Mouse (Mus musculus) heart, adult 2 months (tissue): Measurements from ENCODE around the gene Atp5f1. TPM values are rescaled to one million over a fixed set of nuclear protein-coding genes. Genes with fewer than 3 reads are reported as not detected.
"Not testable (repeated sequence)": the region's sequence is repeated elsewhere in the genome, so short reads cannot be mapped to it uniquely, and the experiment has no call there.

Experiments
- DNase-seq, 2 experiments: peaks; one replicate each; pipeline ENCODE4 v3.0.0; 2021
- H3K27ac ChIP-seq: fragments of 200-600 bp; 2 replicates; pipeline ENCODE4 v1.8.1; 2022
- H3K27me3 ChIP-seq: fragments of 200-500 bp; 2 replicates; pipeline ENCODE4 v1.6.1; 2012; ENCODE audit warnings: mild to moderate bottlenecking, low read length, inconsistent platforms, mixed read lengths; ENCODE audit not compliant: control insufficient read depth, insufficient read depth
- H3K36me3 ChIP-seq: fragments of 200-500 bp; 2 replicates; pipeline ENCODE4 v1.6.1; 2012; ENCODE audit warnings: low read length, inconsistent platforms; ENCODE audit not compliant: control insufficient read depth, insufficient read depth
- H3K4me1 ChIP-seq: fragments of 200-500 bp; 2 replicates; pipeline ENCODE4 v1.6.1; 2011; ENCODE audit warnings: low read length; ENCODE audit not compliant: control insufficient read depth, insufficient read depth
- H3K4me3 ChIP-seq: fragments of 200-600 bp; 2 replicates; pipeline ENCODE4 v1.8.1; 2022
- H3K79me2 ChIP-seq: fragments of 200-500 bp; replicated peaks from 2 replicates; pipeline ENCODE4 v1.6.1; 2012; ENCODE audit warnings: mild to moderate bottlenecking, inconsistent platforms, low read length, moderate library complexity, mixed read lengths; ENCODE audit not compliant: control insufficient read depth, insufficient read depth
- H3K9ac ChIP-seq: fragments of 200-500 bp; 2 replicates; pipeline ENCODE4 v1.6.1; 2012; ENCODE audit warnings: low read depth, mild to moderate bottlenecking, control low read depth, inconsistent platforms, low read length, mixed read lengths
- CTCF ChIP-seq: fragments of 200-600 bp; IDR thresholded peaks from 2 replicates; pipeline ENCODE4 v1.8.1; 2022; ENCODE audit warnings: antibody characterized with exemption, mild to moderate bottlenecking, moderate library complexity
- EP300 ChIP-seq: fragments of 200-500 bp; IDR thresholded peaks from 2 replicates; pipeline ENCODE4 v1.6.1; 2011; ENCODE audit warnings: low read depth, low read length, control low read depth; ENCODE audit not compliant: insufficient read depth
- POLR2A ChIP-seq: fragments of 200-500 bp; IDR thresholded peaks from 2 replicates; pipeline ENCODE4 v1.6.1; 2011; ENCODE audit warnings: mild to moderate bottlenecking, low read depth, low read length, control low read depth; ENCODE audit not compliant: insufficient read depth
- WGBS: fragments of 180-500 bp; shearing (Covaris S2); methylation state at CpG from one replicate; pipeline ENCODE4 v1.1.7; 2018; 5-methylcytosine and 5-hydroxymethylcytosine counted together
- intact Hi-C: fragments of 180-260 bp; cut with DNase I; formaldehyde crosslinking; loops from one replicate; pipeline ENCODE4 v1.15.1; 2025
- polyA plus RNA-seq: library from polyadenylated mRNA; depleted of rRNA; stranded (reverse); fragments of >200 nt; gene quantifications from 2 replicates; pipeline ENCODE4 v1.2.3, GENCODE M21; 2012
- total RNA-seq, 2 experiments: library from RNA; stranded (reverse); gene quantifications; 2 replicates each; pipeline ENCODE4 v1.2.3; 2021

The Atp5f1 gene
- total and polyA plus RNA-seq, 3 experiments, result 478 to 1,219 (median 1,076) TPM

DNA sequence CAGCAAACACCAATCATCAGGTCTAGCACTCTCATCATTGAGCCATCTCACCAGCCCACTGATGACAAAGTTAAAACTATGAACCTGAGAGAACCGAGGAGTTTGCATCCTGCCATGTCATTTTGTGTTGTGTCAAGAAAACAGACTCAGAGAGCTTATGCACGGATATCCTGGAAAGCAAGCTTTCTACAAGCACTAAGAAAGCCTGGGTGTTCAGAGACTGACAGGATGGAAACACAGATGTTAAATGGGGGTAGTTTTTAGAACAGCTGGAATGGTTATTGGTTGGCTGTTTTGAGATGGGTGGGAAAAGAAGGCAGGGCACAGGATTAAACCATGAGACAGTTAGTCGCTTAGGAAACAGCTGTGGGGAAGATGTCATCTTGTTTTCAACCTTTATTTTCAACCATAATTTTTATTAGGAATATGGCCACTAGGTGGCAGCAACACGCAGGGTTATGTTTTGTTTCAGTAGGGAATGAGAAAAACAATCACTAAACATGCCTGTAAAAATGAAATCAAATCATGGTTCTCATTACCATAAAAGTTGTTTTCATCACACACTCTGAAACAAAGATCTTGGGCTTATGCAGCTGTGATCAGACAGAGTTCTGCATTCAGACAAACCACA lies 31.9 kb upstream of the Atp5f1 start:
- H3K4me1 ChIP-seq, result no peaks in the 10 kb centered on the region
- 11% methylated on average over 4 of the region's 4 CpGs for WGBS
- no peak for TF ChIP-seq EP300
- TF ChIP-seq CTCF, result peak; percentile 87
- no peak overlapping the region for H3K4me3 ChIP-seq
- H3K27ac ChIP-seq, result no peak overlapping the region
- peak; percentile 16 to 29 for DNase-seq
- no peak overlapping the region for H3K9ac ChIP-seq
- H3K36me3 ChIP-seq, result no peaks in the 10 kb centered on the region
- intact Hi-C loops, result loop anchor here (2.0 to 5.0 kb wide), 2 partner anchors 457 to 886 kb away; no protein-coding TSS in a partner anchor
- no peaks in the 10 kb centered on the region for H3K27me3 ChIP-seq
- no peaks in the 10 kb centered on the region for H3K79me2 ChIP-seq

DNA sequence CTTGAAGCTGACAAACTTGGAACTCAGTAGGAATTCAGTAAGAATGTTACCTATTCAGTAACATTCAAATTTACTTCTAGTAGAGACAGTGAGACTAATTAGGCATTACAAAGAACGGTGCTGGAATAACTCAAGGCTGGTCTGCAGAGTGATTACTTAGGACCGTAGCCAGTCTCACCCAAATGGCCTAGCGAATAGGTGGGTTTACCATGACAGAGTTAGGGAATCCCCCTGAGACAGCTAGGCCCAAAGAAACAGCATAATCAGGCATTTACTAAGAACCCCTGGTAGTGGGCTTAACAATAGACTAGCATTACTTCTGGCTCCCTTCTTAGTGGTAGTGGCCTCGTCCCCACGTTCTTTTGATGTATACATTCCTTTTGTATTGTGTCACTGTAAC lies 29.7 kb upstream of the Atp5f1 start:
- not testable (repeated sequence) for H3K27me3 ChIP-seq, H3K4me1 ChIP-seq, H3K4me3 ChIP-seq, H3K9ac ChIP-seq, H3K79me2 ChIP-seq, H3K27ac ChIP-seq, H3K36me3 ChIP-seq, DNase-seq
- intact Hi-C loops, result loop anchor here (5.0 kb wide), 1 partner anchor 888 kb away; no protein-coding TSS in a partner anchor
- 61% methylated on average over 5 of the region's 5 CpGs for WGBS

DNA sequence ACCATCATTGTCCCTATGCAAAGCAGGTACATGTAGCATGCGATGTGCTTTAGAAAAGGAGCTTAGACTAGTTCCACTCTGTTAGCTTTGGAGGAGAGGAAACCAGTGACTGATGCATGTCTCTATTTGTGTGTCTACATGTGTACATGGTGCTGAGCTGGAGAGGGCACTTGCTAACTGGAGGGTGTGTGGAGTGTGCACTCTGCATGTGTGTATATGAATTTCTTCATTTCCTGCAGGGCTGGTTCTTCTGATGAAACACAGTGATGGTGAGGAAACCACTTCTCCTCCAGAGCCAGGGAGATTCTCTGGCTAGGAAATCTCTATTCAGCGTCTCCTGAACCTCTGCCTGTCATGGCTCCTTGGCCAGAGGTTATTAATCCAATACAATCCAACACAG lies 14.3 kb upstream of the Atp5f1 start:
- H3K27me3 ChIP-seq, result no peaks in the 10 kb centered on the region
- no peak overlapping the region for H3K9ac ChIP-seq
- intact Hi-C loops, result no loop called here
- TF ChIP-seq POLR2A (no peak), CTCF (no peak), EP300 (no peak)
- H3K27ac ChIP-seq, result no peak overlapping the region
- DNase-seq, result no peak
- no peak overlapping the region for H3K4me3 ChIP-seq
- no peaks in the 10 kb centered on the region for H3K79me2 ChIP-seq
- no peaks in the 10 kb centered on the region for H3K36me3 ChIP-seq
- no peaks in the 10 kb centered on the region for H3K4me1 ChIP-seq
- WGBS, result 86% methylated on average over 2 of the region's 2 CpGs

DNA sequence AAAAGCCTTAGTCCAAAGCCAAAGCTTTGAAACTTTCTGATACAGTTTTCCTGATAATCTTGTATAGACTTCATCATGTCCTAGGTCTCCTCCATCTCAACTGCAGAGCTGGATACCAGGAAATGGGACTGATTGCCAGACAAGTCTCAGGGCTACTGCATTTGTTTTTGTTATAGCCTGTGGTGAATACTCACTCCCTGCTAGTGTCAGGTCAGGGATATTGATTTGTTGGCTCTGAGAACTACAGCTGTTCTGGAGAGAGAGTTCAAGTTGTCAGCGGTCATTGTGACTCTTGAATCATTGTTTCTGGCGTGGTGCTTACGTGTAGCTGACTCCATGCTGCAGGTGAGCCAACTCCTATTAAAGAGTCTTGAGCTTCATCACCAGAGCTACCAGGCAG lies 13.5 kb upstream of the Atp5f1 start, which contains the start of gene Ovgp1:
TSS of gene Ovgp1 (plus strand) at position 301 of the 400 bp plus-strand sequence.
- Histone ChIP-seq H3K27me3 (no peaks in the 10 kb centered on the region), H3K36me3 (peaks cover under 1% of the 10 kb centered on the region), H3K4me1 (no peaks in the 10 kb centered on the region), H3K4me3 (no peak within 1 kb of the TSS), H3K27ac (no peak within 1 kb of the TSS), H3K79me2 (no peaks in the 10 kb centered on the region), H3K9ac (no peak within 1 kb of the TSS)
- no peak for DNase-seq
- intact Hi-C loops, result no loop called here
- TF ChIP-seq CTCF, result no peak
- 72% methylated on average over 3 of the region's 3 CpGs for WGBS

DNA sequence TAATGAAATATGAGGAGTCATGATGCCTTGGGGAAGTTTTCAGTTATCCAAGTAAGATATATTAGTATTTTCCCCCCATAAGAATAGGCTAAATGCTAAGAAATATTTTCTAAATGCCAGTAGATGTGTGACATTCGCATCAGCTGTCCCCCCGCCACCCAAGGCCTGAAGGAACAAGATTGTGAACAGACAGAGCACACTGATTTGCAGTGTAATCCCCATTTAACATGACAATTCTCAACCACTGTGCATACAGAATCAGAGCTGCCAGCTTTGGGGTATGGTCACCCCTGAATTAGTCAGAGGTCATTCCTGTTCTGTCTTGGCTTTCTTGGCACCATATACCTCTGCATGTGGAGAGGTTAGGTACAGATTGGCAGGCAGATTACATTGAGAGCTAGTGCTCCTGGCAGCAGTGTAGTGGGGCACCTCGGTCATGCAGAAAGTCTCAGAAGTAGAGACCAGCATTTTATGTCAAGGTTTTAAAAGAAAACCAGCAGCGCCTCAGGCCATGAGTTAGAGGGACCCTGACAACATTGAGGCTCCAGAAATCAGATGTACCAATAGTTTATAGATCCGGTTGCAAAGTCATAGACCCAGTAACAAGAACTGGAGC lies 12.0 kb upstream of the Atp5f1 start:
- H3K27ac ChIP-seq, result no peak overlapping the region

DNA sequence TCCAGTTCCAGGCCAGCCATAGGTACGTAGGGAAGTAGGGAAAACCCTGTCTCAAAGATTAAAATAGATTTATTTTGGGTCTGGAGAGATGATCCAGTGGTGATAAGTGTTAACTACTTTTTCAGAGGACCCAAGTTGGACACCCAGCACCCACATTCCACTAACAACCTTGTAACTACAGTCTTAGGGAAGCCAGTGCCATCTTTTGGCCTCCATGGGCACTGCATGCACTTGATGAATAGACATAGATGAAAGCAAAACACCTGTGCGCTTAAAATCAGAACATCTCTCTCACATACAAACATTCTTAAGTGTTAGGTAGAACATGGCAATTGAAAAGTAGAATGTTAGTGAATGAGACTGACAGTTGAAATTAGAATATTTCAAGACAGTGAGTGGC lies 801 bp upstream of the Atp5f1 start:
- intact Hi-C loops, result no loop called here
- H3K9ac ChIP-seq, result no peak overlapping the region
- H3K4me1 ChIP-seq, result peaks cover 5% of the 10 kb centered on the region
- no peak for DNase-seq
- peaks cover 4% of the 10 kb centered on the region for H3K79me2 ChIP-seq
- H3K27ac ChIP-seq, result no peak overlapping the region
- H3K36me3 ChIP-seq, result peaks cover 25% of the 10 kb centered on the region
- H3K4me3 ChIP-seq, result no peak overlapping the region
- no peaks in the 10 kb centered on the region for H3K27me3 ChIP-seq
- TF ChIP-seq EP300 (no peak), CTCF (peak; percentile 51), POLR2A (no peak)
- WGBS, result 97% methylated on average over 2 of the region's 2 CpGs

More for the DNA sequence above, 12.0 kb upstream of the Atp5f1 start:
- DNase-seq, result no peak
- H3K27me3 ChIP-seq, result no peaks in the 10 kb centered on the region
- no peaks in the 10 kb centered on the region for H3K4me1 ChIP-seq
- WGBS, result 85% methylated on average over 5 of the region's 5 CpGs
- H3K79me2 ChIP-seq, result no peaks in the 10 kb centered on the region
- intact Hi-C loops, result no loop called here
- H3K36me3 ChIP-seq, result peaks cover 5% of the 10 kb centered on the region
- H3K4me3 ChIP-seq, result no peak overlapping the region
- TF ChIP-seq CTCF (no peak), POLR2A (no peak), EP300 (no peak)
- no peak overlapping the region for H3K9ac ChIP-seq
